Mouse (Mus musculus) heart, adult 2 months (tissue): Measurements from ENCODE around the gene 4930507D05Rik.

ENCODE experiments used
- CTCF ChIP-seq: fragments of 200-600 bp; IDR thresholded peaks from 2 replicates; pipeline ENCODE4 v1.8.1; 2022; ENCODE audit warnings: antibody characterized with exemption, mild to moderate bottlenecking, moderate library complexity
- EP300 ChIP-seq: fragments of 200-500 bp; IDR thresholded peaks from 2 replicates; pipeline ENCODE4 v1.6.1; 2011; ENCODE audit warnings: low read depth, low read length, control low read depth; ENCODE audit not compliant: insufficient read depth

DNA sequence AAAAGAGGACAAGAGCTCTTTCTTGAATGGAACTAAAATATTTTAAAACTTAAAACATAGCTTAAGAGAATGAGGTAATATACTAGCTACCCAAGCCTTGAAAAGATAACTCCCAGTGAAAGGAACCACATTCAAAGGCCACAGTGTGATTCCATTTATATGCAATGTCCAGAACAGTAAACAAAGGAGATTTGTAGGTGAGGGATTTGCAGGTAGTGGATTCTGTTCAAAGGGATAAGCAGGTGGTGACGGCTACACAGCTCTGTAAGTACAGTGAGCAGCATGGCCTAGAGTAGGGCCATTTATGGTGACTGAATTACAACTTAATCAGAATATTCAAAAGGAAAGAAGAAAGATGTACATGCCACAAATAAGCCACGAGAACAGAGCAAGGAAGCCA, 27.7 kb downstream of the 4930507D05Rik start:
- no peak for TF ChIP-seq CTCF
- TF ChIP-seq EP300, result no peak
